Mouse (Mus musculus) midbrain, embryonic 12.5 days (tissue): Measurements from ENCODE around the gene Cx3cr1. TPM values are rescaled to one million over a fixed set of nuclear protein-coding genes. Genes with fewer than 3 reads are reported as not detected.

Experiments used
- ATAC-seq: fragments of 200-750 bp; cut with Nextera tagmentation; 2 replicates; pipeline ENCODE4 v1.8.0; 2017; ENCODE audit warnings: low read depth, moderate TSS enrichment, moderate library complexity; ENCODE audit not compliant: low FRiP score
- H3K27ac ChIP-seq: fragments of 300-500 bp; sonication (generic); replicated peaks from 2 replicates; pipeline ENCODE4 v1.5.1; 2016; ENCODE audit warnings: mild to moderate bottlenecking
- H3K27me3 ChIP-seq: fragments of 300-500 bp; sonication (generic); 2 replicates; pipeline ENCODE4 v1.6.1; 2016; ENCODE audit warnings: mild to moderate bottlenecking
- H3K36me3 ChIP-seq: fragments of 300-500 bp; sonication (generic); 2 replicates; pipeline ENCODE4 v1.6.1; 2016
- H3K4me1 ChIP-seq: fragments of 300-500 bp; sonication (generic); 2 replicates; pipeline ENCODE4 v1.6.1; 2016
- H3K4me2 ChIP-seq: fragments of 300-500 bp; sonication (generic); replicated peaks from 2 replicates; pipeline ENCODE4 v1.6.1; 2016; ENCODE audit warnings: mild to moderate bottlenecking, moderate library complexity
- H3K4me3 ChIP-seq: fragments of 300-500 bp; sonication (generic); 2 replicates; pipeline ENCODE4 v1.5.1; 2016; ENCODE audit warnings: mild to moderate bottlenecking
- H3K9ac ChIP-seq: fragments of 300-500 bp; sonication (generic); replicated peaks from 2 replicates; pipeline ENCODE4 v1.6.1; 2016; ENCODE audit warnings: mild to moderate bottlenecking, moderate library complexity
- H3K9me3 ChIP-seq: fragments of 300-500 bp; sonication (generic); 2 replicates; pipeline ENCODE4 v1.6.1; 2016; ENCODE audit warnings: mild to moderate bottlenecking
- WGBS: fragments of 180-500 bp; shearing (Covaris S2); methylation state at CpG from one replicate; pipeline ENCODE4 v1.1.7; 2016; 5-methylcytosine and 5-hydroxymethylcytosine counted together
- polyA plus RNA-seq: library from polyadenylated mRNA; unstranded; fragments of >200 nt; fragmentation: Nextera tagmentation; extraction: Ambion mirVana; gene quantifications from 2 replicates; pipeline ENCODE4 v1.2.1, GENCODE M21; 2016

The Cx3cr1 gene
- polyA plus RNA-seq, 1 experiment from 2014 or later: 7.7 TPM

DNA sequence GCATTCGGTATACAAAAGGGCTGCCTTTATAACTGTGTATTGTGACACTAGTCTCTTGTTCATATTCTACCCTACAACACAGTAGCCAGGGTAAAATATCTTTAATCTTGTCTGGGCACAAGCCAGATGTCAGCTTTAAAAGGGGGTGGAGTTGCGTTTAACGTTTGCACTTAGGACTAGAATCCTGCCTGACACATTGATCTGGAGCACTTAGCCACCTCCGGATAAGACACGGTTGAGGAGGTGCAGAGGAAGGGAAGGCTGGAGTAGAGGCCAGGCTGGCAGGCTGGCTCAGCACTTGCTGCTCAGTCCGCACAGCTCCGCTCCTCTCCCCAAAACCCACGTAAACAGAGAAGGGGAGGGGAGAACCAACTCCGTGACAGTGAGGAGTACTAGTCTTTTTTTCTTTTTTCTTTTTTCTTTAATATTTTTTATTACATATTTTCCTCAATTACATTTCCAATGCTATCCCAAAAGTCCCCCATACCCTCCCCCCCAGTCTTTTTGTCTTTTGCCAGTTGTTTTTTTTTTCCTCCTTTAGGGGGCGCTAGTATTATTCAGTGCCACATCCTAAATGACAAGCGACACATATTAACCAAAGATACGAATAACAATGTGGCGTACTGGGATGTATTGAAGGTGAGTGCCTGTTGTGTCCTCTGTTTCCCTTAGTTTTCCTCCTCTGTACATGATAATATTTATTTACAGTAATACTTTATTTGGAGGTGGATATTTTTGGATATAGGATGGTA, 156.4 kb downstream of the Cx3cr1 start:
- Histone ChIP-seq H3K4me2 (no peak overlapping the region), H3K9ac (no peak overlapping the region), H3K4me3 (no peak overlapping the region), H3K27me3 (no peaks in the 10 kb centered on the region), H3K4me1 (no peaks in the 10 kb centered on the region), H3K27ac (no peak overlapping the region), H3K9me3 (no peaks in the 10 kb centered on the region), H3K36me3 (peaks cover 88% of the 10 kb centered on the region)
- 74% methylated on average over 13 of the region's 13 CpGs for WGBS
- ATAC-seq: no peak

DNA sequence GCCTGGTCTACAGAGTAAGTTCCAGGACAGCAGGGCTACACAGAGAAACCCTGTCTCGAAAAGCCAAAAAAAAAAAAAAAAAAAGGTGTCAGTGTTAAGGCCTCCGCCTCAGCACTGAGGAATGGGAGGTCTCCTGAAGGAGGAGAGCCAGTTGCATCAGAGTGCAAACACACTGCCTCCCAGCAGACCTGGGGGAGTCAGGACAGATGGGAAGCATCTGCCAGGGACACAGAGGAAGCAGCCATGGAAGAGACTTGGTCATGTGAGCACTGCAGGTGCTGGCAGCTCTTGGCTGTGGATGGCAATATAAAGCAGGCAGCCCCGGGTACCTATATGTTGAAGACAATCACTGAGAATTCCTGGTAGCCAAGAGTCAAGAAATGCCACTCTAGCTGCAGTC, 159.7 kb downstream of the Cx3cr1 start:
- no peak for ATAC-seq
- Histone ChIP-seq H3K36me3 (peaks cover 93% of the 10 kb centered on the region), H3K4me1 (no peaks in the 10 kb centered on the region), H3K9ac (no peak overlapping the region), H3K27me3 (no peaks in the 10 kb centered on the region), H3K9me3 (no peaks in the 10 kb centered on the region), H3K4me2 (no peak overlapping the region), H3K4me3 (no peak overlapping the region), H3K27ac (no peak overlapping the region)
- 87% methylated on average over 3 of the region's 3 CpGs for WGBS

DNA sequence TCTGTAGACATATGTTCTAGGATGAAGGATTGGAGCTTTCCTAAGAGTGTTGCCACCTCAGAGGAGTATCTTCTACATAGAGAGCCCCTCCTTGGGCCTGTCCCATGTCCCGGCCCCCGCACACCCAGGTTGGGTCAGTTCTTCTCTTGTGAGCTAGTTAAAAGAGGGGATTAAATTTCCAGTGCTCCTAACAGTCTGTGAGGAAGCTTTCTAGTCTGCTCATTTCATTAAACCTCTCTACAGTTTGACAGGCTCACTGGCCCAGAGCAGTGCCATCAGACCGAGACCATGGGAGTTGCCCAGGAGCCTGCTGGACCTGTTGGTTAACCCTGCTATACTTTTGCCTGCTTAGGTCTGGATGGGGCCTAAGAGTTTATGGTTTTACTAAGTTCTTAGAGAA, 161.0 kb downstream of the Cx3cr1 start:
- Histone ChIP-seq H3K4me3 (no peak overlapping the region), H3K4me1 (no peaks in the 10 kb centered on the region), H3K9me3 (no peaks in the 10 kb centered on the region), H3K27ac (no peak overlapping the region), H3K36me3 (peaks cover 90% of the 10 kb centered on the region), H3K9ac (no peak overlapping the region), H3K27me3 (no peaks in the 10 kb centered on the region), H3K4me2 (no peak overlapping the region)
- no peak for ATAC-seq
- WGBS: 96% methylated on average over 3 of the region's 3 CpGs

DNA sequence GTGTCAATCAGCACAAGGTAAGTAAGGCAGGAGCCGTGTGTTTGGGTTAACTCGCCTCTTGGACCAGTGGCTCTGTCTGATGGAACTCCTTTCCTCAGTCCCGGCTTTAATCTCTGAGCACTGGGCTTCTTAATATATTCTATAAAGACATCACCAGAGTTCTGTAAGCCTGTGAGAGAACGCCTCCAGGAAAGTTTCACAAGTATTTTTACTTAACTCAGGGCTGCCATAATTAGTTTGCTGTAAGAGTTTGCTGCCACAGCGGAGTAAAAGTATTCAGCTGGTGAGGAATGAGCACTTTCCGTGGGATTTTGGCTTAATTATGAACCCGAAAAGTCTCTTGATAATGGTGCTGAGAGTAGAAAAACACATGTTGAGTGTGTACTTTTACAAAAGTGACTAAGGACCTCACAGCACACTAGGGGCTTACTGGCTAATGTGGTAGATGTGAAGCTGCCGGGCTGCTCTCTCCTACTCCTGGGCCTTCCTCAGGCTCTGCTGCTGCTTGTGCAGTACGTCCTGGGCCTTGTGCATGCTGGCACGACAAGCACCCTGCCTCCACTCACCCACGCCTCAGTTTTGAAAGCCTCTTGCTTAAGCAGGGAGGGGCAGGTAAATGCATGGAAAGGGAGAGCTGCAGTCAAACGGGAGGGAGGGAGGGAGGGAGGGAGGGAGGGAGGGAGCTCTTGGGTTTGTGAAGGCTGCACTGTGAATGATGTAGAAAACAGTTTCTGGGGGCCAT, 167.1 kb downstream of the Cx3cr1 start:
- Histone ChIP-seq H3K9ac (no peak overlapping the region), H3K9me3 (no peaks in the 10 kb centered on the region), H3K27me3 (no peaks in the 10 kb centered on the region), H3K4me2 (no peak overlapping the region), H3K4me1 (no peaks in the 10 kb centered on the region), H3K4me3 (no peak overlapping the region), H3K36me3 (peaks cover 47% of the 10 kb centered on the region), H3K27ac (no peak overlapping the region)
- ATAC-seq: no peak
- 89% methylated on average over 12 of the region's 12 CpGs for WGBS

DNA sequence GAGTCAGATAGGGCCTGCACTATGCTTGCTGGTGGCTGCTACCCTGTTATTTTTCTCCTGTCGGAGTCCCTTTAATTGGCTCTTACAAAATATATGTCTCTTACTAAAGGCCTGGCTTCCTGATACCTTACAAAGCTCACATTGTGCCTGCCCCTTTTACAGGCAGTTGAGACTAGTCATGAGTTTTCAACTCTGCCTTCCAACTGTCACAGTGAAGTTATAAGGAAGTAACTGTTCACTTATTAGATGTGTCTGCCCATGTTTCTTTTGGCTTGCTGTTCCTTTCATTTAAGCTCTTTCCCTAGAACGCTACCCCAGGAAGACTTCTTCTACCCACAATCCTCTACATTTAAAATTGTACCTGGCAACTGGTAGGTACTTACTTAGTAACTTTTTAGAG, 170.2 kb downstream of the Cx3cr1 start:
- Histone ChIP-seq H3K4me1 (peaks cover 14% of the 10 kb centered on the region), H3K4me2 (no peak overlapping the region), H3K27ac (no peak overlapping the region), H3K9me3 (no peaks in the 10 kb centered on the region), H3K27me3 (no peaks in the 10 kb centered on the region), H3K36me3 (peaks cover 19% of the 10 kb centered on the region), H3K9ac (no peak overlapping the region), H3K4me3 (no peak overlapping the region)
- WGBS: 97% methylated on average over 2 of the region's 2 CpGs
- ATAC-seq: no peak

DNA sequence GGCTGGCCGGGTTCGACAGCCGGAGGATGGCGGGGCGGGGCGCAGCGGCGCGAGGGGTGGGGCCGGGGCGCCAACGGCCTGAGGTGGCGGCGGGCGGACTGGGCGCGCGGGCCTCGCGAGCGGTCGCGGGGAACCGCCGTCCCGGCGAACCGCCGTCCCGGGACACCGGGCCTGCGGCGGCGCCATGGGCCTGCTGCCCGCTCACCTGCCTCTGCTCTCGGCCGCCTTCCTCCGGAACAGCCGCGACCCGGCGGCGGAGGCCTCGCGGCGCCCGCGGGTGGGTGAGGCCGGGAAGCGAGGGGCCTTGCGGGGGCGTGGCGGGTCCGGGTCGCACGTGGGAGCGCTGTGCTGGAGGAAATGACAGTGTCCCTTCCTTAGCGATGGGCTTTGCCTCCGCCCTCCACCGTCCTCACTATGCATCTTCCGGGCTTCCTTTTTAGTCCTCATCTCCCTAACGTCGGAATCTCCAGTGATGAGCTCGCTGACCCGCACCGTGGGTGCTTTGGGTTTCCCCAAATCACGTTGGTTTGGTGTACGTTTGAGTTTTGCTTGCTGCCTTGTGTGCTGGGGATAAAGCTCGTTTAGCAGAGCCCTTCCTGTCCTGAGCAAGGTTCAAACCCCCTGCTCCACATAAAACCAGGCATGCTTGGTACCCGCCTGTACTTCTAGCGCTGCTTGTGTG, 174.5 kb downstream of the Cx3cr1 start:
- peak overlapping the region; percentile 95 for H3K9ac ChIP-seq
- H3K4me2 ChIP-seq: peak overlapping the region; percentile 95
- no peaks in the 10 kb centered on the region; the same call in 1 of the 2 replicates for H3K27me3 ChIP-seq
- peak; percentile 2 for ATAC-seq
- peaks cover 20% of the 10 kb centered on the region for H3K4me1 ChIP-seq
- peak overlapping the region; percentile 100 for H3K4me3 ChIP-seq
- H3K36me3 ChIP-seq: no peaks in the 10 kb centered on the region
- H3K27ac ChIP-seq: peak overlapping the region; percentile 83
- WGBS: under 1% methylated on average over 68 of the region's 71 CpGs
- peaks cover 4% of the 10 kb centered on the region; the same call in 1 of the 2 replicates for H3K9me3 ChIP-seq

DNA sequence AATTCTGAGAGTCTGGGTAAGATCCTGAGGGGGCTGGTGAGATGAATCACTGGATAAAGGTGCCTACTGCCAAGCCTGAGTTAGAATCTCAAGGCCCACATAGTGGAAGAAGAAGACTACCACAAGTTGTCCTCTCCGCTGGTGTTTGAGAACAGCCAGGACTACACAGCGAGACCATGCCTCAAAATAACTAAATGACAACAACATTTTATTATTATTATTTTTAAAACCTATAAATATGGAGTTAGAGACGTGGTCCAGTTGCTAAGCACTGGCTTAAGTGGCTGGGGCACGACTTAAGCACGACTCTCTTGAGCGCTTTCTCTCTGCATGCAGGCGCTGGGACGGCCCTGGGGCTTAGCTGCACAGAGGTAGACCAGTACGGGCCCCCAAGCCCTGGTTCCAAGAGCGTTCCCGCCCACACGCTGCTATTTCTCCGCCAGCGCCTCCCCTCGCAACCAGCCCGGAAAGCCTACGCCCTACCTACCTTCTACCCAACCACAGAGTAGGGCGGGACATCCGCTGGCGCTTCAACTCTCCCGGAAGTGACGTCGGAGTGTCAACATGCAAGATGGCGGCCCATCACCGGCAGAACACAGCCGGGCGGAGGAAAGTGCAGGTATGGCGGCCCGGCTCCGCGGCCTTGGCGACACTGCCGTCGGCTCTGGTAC, 175.2 kb downstream of the Cx3cr1 start, which contains the start of gene Wdr48:
TSS of gene Wdr48 (plus strand) at position 540 of the 671 bp plus-strand sequence.
- H3K36me3 ChIP-seq: no peaks in the 10 kb centered on the region
- peak; percentile 99 for ATAC-seq
- H3K4me1 ChIP-seq: peaks cover 26% of the 10 kb centered on the region
- H3K4me3 ChIP-seq: peak within 1 kb of the TSS; percentile 100
- peak within 1 kb of the TSS; percentile 83 for H3K27ac ChIP-seq
- H3K9ac ChIP-seq: peak within 1 kb of the TSS; percentile 95
- WGBS: 3% methylated on average over 34 of the region's 34 CpGs
- H3K9me3 ChIP-seq: peaks cover 4% of the 10 kb centered on the region; the same call in 1 of the 2 replicates
- H3K27me3 ChIP-seq: no peaks in the 10 kb centered on the region; the same call in 1 of the 2 replicates
- peak within 1 kb of the TSS; percentile 95 for H3K4me2 ChIP-seq

DNA sequence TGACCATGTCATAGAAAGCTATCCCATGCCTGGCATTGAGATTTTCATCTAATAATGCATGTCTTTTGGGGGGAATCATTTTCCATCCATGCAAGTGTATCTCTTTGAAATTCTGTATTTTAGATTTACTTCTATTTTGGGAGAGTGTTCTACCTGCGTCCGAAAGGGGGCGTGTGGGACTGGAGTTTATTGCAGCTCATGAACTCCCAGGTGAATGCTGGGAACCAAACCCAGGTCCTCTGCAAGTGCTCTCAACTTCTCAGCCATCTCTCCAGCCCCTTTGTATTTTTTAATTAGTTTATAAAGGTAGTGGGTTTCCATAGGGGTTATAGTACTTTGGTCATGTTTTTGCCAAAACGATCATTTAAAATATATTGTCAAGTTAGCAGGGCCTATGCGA, 175.8 kb downstream of the Cx3cr1 start:
- WGBS: 86% methylated on average over 5 of the region's 5 CpGs
- Histone ChIP-seq H3K9ac (no peak overlapping the region), H3K4me3 (no peak overlapping the region; the same call in 1 of the 2 replicates)

DNA sequence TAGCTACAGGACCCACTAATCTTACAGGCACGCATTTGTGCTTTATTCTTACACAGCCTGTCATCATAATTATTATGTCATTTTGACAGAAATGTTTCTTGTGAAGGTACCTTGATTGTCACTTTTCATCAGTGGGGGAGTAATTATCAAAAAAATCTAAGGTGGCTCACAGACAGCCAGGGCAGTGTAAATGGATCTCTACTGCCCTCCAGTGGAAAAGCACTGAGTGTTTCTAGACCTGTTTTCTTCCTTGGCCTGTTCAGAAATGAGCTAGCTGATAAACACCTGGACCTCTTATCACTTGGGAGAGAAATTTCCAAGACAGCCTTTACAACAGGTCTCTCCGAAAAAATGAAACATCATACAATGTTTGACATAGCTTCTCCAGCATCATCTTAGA, 179.0 kb downstream of the Cx3cr1 start:
- WGBS: 50% methylated on average over 2 of the region's 2 CpGs
- no peak for ATAC-seq
- no peak overlapping the region for H3K9ac ChIP-seq
- H3K4me1 ChIP-seq: peaks cover 35% of the 10 kb centered on the region
- H3K27ac ChIP-seq: no peak overlapping the region
- H3K27me3 ChIP-seq: peaks cover 13% of the 10 kb centered on the region
- no peak overlapping the region for H3K4me3 ChIP-seq
- H3K9me3 ChIP-seq: peaks cover 4% of the 10 kb centered on the region; the same call in 1 of the 2 replicates
- H3K36me3 ChIP-seq: no peaks in the 10 kb centered on the region
- no peak overlapping the region for H3K4me2 ChIP-seq

More for the DNA sequence above, 175.8 kb downstream of the Cx3cr1 start:
- Histone ChIP-seq H3K4me1 (peaks cover 32% of the 10 kb centered on the region), H3K4me2 (peak overlapping the region; percentile 95), H3K27ac (no peak overlapping the region), H3K27me3 (no peaks in the 10 kb centered on the region; the same call in 1 of the 2 replicates), H3K36me3 (no peaks in the 10 kb centered on the region), H3K9me3 (peaks cover 4% of the 10 kb centered on the region; the same call in 1 of the 2 replicates)
- no peak for ATAC-seq

DNA sequence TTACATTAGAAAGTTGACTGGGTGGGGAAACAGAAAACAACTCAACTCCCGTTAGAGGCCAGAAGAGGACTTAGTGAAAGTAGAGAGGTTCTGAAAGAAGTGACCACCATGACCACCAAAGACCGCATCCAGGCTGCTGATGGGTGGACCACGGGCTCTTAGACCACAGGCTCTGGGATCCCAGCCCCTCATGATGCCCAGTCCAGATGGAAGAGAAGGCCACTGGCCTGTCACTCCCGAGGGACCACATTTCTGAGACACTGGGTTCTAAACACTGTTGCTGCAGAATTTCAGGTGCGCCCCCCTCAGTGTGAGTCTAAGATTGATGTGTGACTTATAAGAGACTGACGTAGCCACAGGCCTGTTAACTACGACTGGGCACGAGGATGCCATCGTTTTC, 180.2 kb downstream of the Cx3cr1 start:
- 67% methylated on average over 9 of the region's 9 CpGs for WGBS
- 0 out of 2 replicates have a peak, but pooled peaks have one; percentile 7 for ATAC-seq
- H3K4me2 ChIP-seq: peak overlapping the region; percentile 7; the same call in 1 of the 2 replicates

DNA sequence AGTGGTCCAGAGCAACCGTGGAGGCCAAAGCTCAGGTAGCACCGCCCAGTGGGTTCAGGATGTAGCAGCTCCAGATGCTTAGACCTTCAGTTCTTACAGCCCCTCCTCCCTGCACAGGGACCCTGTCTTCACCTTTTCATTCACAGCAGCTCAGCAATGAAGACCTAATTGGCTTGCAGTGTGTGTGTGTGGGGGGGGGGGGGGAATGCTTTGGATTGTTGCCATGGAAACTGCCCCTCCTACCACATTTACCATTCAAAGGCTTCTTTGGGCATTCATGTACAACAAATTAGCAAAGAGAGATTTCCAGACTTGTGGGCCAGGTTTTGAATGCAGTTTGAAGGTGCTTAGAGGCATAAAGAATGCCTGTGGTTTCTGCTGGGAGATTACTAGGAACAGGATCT, 180.8 kb downstream of the Cx3cr1 start:
- Histone ChIP-seq H3K4me3 (no peak overlapping the region), H3K9me3 (peaks cover 4% of the 10 kb centered on the region; the same call in 1 of the 2 replicates), H3K4me1 (peaks cover 25% of the 10 kb centered on the region), H3K9ac (no peak overlapping the region), H3K27me3 (peaks cover 13% of the 10 kb centered on the region), H3K36me3 (no peaks in the 10 kb centered on the region), H3K4me2 (peak overlapping the region; percentile 7; the same call in 1 of the 2 replicates), H3K27ac (peak overlapping the region; percentile 68)
- peak; percentile 83 for ATAC-seq
- 6% methylated on average over 2 of the region's 2 CpGs for WGBS

More for the DNA sequence above, 180.2 kb downstream of the Cx3cr1 start:
- H3K9me3 ChIP-seq: peaks cover 4% of the 10 kb centered on the region; the same call in 1 of the 2 replicates
- H3K4me3 ChIP-seq: no peak overlapping the region
- peak overlapping the region; percentile 68 for H3K27ac ChIP-seq
- peaks cover 13% of the 10 kb centered on the region for H3K27me3 ChIP-seq
- peaks cover 29% of the 10 kb centered on the region for H3K4me1 ChIP-seq
- H3K36me3 ChIP-seq: no peaks in the 10 kb centered on the region
- H3K9ac ChIP-seq: no peak overlapping the region
